Mouse (Mus musculus) right cerebral cortex, postnatal 4 days (tissue): ENCODE measurements at regions not wholly inside any gene's neighbourhood (a gene's known extent, or its start where the extent isn't known, plus 50 kb on each side); places are given as distances from the start of the nearest gene placed in this dataset.
A peak's percentile ranks its signal among the peaks of the same experiment; 100 is the strongest.

ENCODE experiments used
- DNase-seq: peaks from one replicate; pipeline ENCODE4 v3.0.0-alpha.2; 2022

- DNase-seq = no peak
Observed at GRCm38 (mm10) chr15:59784556-59784929, 231.9 kb downstream of the 4933412E24Rik start.

GRCm38 (mm10) chr15:59783782-59784555 lies 232.4 kb downstream of the 4933412E24Rik start:
- peak; percentile 3 for DNase-seq

GRCm38 (mm10) chr15:59783393-59783781 lies 233.0 kb downstream of the 4933412E24Rik start:
- DNase-seq = peak; percentile 6

- no peak for DNase-seq
Observed at GRCm38 (mm10) chr15:59780506-59780905, 235.9 kb downstream of the 4933412E24Rik start.

- DNase-seq = peak; percentile 51
Observed at GRCm38 (mm10) chr15:59777307-59777871, 239.0 kb downstream of the 4933412E24Rik start.

- no peak for DNase-seq
Observed at GRCm38 (mm10) chr15:59775781-59776180, 240.6 kb downstream of the 4933412E24Rik start.

GRCm38 (mm10) chr15:59773983-59774382 lies 242.4 kb downstream of the 4933412E24Rik start:
- DNase-seq = no peak

GRCm38 (mm10) chr15:59772595-59772994 lies 243.8 kb downstream of the 4933412E24Rik start:
- DNase-seq = no peak

- DNase-seq = no peak
Observed at GRCm38 (mm10) chr15:59762061-59762460, 254.4 kb downstream of the 4933412E24Rik start.

- DNase-seq = no peak
Observed at GRCm38 (mm10) chr15:59760490-59760889, 255.9 kb downstream of the 4933412E24Rik start.

GRCm38 (mm10) chr15:59759566-59759965 lies 256.8 kb downstream of the 4933412E24Rik start:
- no peak for DNase-seq

- no peak for DNase-seq
Observed at GRCm38 (mm10) chr15:59758971-59759370, 257.4 kb downstream of the 4933412E24Rik start.

- no peak for DNase-seq
Observed at GRCm38 (mm10) chr15:59756141-59756540, 260.3 kb downstream of the 4933412E24Rik start.

GRCm38 (mm10) chr15:59754906-59755305 lies 261.5 kb downstream of the 4933412E24Rik start:
- no peak for DNase-seq

GRCm38 (mm10) chr15:59752277-59752676 lies 264.1 kb downstream of the 4933412E24Rik start:
- no peak for DNase-seq

GRCm38 (mm10) chr15:59746290-59746689 lies 270.1 kb downstream of the 4933412E24Rik start:
- DNase-seq = no peak

GRCm38 (mm10) chr15:59744411-59744931 lies 271.9 kb downstream of the 4933412E24Rik start:
- no peak for DNase-seq

- DNase-seq = no peak
Observed at GRCm38 (mm10) chr15:59739197-59739596, 277.2 kb downstream of the 4933412E24Rik start.

GRCm38 (mm10) chr15:59737247-59737646 lies 279.2 kb downstream of the 4933412E24Rik start:
- DNase-seq = no peak

GRCm38 (mm10) chr15:59734376-59734775 lies 282.0 kb downstream of the 4933412E24Rik start:
- no peak for DNase-seq

GRCm38 (mm10) chr15:59733932-59734331 lies 282.5 kb downstream of the 4933412E24Rik start:
- DNase-seq = no peak

- DNase-seq = no peak
Observed at GRCm38 (mm10) chr15:59733031-59733810, 283.2 kb downstream of the 4933412E24Rik start.

GRCm38 (mm10) chr15:59731129-59731528 lies 285.3 kb downstream of the 4933412E24Rik start:
- DNase-seq = no peak
